Mouse (Mus musculus): ENCODE measurements around the gene Dlgap1.
A peak's percentile ranks its signal among the peaks of the same experiment; 100 is the strongest.

Dlgap1 gene

GRCm38 (mm10) chr17:70457103-70457502, 488.2 kb downstream of the Dlgap1 start:
- no peak for DNase-seq (ENCODE audit: low read depth, low spot score)

GRCm38 (mm10) chr17:70462231-70462630, 493.4 kb downstream of the Dlgap1 start:
- no peak for DNase-seq (ENCODE audit: low read depth, low spot score)

- DNase-seq (ENCODE audit: low read depth, low spot score), result no peak
Observed at GRCm38 (mm10) chr17:70462771-70463491, 494.1 kb downstream of the Dlgap1 start.

- no peak for DNase-seq (ENCODE audit: low read depth, low spot score)
Observed at GRCm38 (mm10) chr17:70466413-70466812, 497.5 kb downstream of the Dlgap1 start.

GRCm38 (mm10) chr17:70470970-70471371, 502.1 kb downstream of the Dlgap1 start:
- DNase-seq (ENCODE audit: low read depth, low spot score), result no peak

- DNase-seq (ENCODE audit: low read depth, low spot score), result no peak
Observed at GRCm38 (mm10) chr17:70472162-70472561, 503.3 kb downstream of the Dlgap1 start.

GRCm38 (mm10) chr17:70473871-70474270, 505.0 kb downstream of the Dlgap1 start:
- no peak for DNase-seq (ENCODE audit: low read depth, low spot score)

GRCm38 (mm10) chr17:70483716-70484115, 514.8 kb downstream of the Dlgap1 start:
- no peak for DNase-seq (ENCODE audit: low read depth, low spot score)

- no peak for DNase-seq (ENCODE audit: low read depth, low spot score)
Observed at GRCm38 (mm10) chr17:70485668-70486067, 516.8 kb downstream of the Dlgap1 start.

GRCm38 (mm10) chr17:70486259-70486658, 517.4 kb downstream of the Dlgap1 start:
- DNase-seq (ENCODE audit: low read depth, low spot score), result no peak

GRCm38 (mm10) chr17:70486831-70487230, 518.0 kb downstream of the Dlgap1 start:
- DNase-seq (ENCODE audit: low read depth, low spot score), result no peak

- DNase-seq (ENCODE audit: low read depth, low spot score), result no peak
Observed at GRCm38 (mm10) chr17:70488784-70489265, 520.0 kb downstream of the Dlgap1 start.

GRCm38 (mm10) chr17:70491575-70491974, 522.7 kb downstream of the Dlgap1 start:
- no peak for DNase-seq (ENCODE audit: low read depth, low spot score)

- DNase-seq (ENCODE audit: low read depth, low spot score), result no peak
Observed at GRCm38 (mm10) chr17:70494338-70494737, 525.5 kb downstream of the Dlgap1 start.

- DNase-seq (ENCODE audit: low read depth, low spot score), result peak; percentile 15
Observed at GRCm38 (mm10) chr17:70498256-70498655, 529.4 kb downstream of the Dlgap1 start.

GRCm38 (mm10) chr17:70501933-70502332, 533.1 kb downstream of the Dlgap1 start:
- DNase-seq (ENCODE audit: low read depth, low spot score), result no peak

- no peak for DNase-seq (ENCODE audit: low read depth, low spot score)
Observed at GRCm38 (mm10) chr17:70507759-70508158, 538.9 kb downstream of the Dlgap1 start.

- DNase-seq (ENCODE audit: low read depth, low spot score), result no peak
Observed at GRCm38 (mm10) chr17:70510441-70510840, 541.6 kb downstream of the Dlgap1 start.

- DNase-seq (ENCODE audit: low read depth, low spot score), result no peak
Observed at GRCm38 (mm10) chr17:70511401-70511800, 542.5 kb downstream of the Dlgap1 start.

GRCm38 (mm10) chr17:70513736-70514135, 544.9 kb downstream of the Dlgap1 start:
- DNase-seq (ENCODE audit: low read depth, low spot score), result no peak

GRCm38 (mm10) chr17:70516506-70516905, 547.6 kb downstream of the Dlgap1 start:
- DNase-seq (ENCODE audit: low read depth, low spot score), result no peak

GRCm38 (mm10) chr17:70517333-70517732, 548.5 kb downstream of the Dlgap1 start:
- DNase-seq (ENCODE audit: low read depth, low spot score), result no peak

- DNase-seq (ENCODE audit: low read depth, low spot score), result no peak
Observed at GRCm38 (mm10) chr17:70521058-70521851, 552.4 kb downstream of the Dlgap1 start.

Measured in 3T3-L1 (cell line).